Mouse (Mus musculus) spleen, postnatal 36 days (tissue): ENCODE data around the gene Rreb1.
A peak's percentile ranks its signal among the peaks of the same experiment; 100 is the strongest.

Source experiments
- DNase-seq, 2 experiments: peaks; one replicate each; pipeline ENCODE4 v3.0.0; 2022; ENCODE audit warnings: low spot score in 2 of 2, mixed read lengths in 1 of 2

The Rreb1 gene

GRCm38 (mm10) chr13:37873125-37873891 lies 95.1 kb downstream of the Rreb1 start:
- DNase-seq = peak; percentile 27 to 47

DNA sequence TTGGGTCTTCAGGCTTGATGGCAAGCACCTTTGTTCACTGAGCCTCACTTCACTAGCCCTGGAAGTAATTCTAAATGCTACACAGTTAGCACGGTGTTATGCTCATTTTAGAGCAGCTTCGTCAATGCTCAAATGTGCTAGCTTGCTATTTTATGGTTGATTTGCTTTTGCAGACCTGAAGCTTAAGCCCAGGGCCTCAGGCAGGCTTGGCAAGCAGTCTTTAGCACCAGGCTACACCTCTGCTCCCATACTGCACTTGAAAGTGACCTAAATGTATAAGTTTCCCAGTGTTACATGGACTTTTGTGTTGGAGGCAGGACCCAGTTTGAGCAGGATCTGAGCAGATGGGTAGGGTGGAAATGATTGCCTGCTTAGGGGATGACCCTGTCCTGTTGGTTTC lies 97.7 kb downstream of the Rreb1 start:
- no peak for DNase-seq

DNA sequence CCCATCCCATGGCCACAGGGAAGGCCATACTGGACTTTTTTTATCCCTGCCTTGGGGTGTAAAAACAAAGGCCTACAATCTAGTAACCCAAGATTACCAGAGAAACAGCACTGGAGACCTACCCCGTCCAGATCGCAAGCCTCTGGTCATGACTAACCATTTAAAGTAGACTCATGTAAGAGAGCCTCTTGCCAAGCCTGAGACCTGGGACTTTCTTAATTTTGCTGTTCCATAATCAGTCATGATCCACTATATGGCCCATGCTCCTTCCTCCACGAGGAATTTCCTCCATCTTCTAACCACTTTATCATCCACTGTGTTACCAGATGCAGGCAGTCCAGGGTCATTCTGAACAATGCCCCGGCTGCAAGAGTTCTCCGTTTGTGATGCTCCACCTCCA lies 98.2 kb downstream of the Rreb1 start:
- DNase-seq = no peak

DNA sequence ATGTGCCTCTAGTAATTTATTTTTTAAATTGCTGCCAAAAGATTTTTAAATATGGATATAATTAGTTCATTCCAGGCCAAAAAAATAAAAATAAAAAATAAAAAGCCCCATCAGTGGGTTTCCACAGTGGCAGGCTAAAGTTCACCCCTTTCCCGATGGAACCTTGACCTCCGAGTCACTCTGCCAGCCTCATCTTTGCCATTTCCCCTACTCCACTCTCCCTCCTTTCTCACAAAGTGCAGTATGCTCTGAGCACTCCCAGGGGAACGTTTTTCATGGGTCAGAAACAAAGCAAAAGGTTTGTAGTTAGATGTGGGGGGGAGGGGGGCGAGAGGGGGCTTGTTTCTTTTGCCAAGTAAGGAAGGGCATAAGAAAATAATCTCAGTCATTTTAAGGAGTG lies 98.6 kb downstream of the Rreb1 start:
- DNase-seq = no peak

GRCm38 (mm10) chr13:37877241-37877640 lies 99.0 kb downstream of the Rreb1 start:
- DNase-seq = no peak

DNA sequence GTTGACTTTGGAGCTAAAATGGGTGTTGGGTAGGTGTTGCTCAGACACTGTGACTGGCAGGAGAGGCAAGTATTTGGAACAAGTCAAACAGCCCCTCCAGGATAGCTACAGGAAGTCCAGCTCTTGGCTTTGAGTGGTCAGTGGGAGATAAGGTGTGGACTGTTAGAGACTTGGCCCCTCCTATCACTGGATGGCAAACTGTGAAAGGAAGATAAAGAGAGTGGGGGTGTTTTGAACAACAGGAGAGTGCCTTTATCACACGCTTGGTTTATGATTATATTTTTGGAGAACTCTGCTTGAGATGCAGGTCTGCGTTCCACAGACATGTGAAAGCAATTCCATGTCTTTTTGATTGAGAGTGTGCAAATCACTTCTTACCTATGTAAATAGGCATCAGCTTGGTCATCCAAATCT lies 100.7 kb downstream of the Rreb1 start:
- no peak for DNase-seq

DNA sequence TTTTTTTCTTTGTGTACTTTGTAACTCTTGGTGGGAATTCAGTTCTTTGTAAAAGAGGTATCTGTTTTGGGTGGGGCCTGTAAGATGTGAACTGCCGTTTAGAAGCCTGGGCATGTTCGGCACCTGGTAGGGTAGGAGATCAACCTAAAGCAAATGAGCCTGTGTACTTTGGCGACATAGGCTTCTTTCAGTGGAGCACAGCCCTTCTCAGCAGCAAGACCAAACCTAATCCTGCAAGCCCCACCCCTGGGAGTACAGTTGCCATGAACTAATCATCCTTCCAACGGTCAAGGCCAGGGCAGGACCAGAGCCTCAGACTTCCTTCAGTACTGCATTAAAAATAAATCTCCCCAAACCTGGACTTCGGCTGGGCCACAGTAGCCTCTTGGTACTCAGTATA lies 101.4 kb downstream of the Rreb1 start:
- no peak for DNase-seq

DNA sequence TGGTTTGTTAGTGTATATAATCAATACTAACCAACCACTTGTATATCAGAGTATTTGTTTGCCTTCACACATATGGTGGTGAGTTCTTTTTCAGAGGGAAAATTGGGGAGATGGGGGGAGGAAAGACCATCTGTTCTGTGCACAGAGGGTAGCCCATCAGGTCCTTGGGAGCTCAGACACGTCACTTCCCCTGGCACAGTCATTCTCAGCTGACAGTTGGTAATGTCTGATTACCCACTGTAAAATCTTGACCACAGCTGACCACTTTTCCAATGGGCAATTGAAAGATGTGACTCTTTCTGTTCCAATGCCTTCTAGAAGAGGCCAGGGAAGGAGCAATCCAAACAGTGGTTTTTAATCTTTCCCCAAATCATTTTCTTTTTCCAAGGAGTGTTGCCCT lies 101.8 kb downstream of the Rreb1 start:
- DNase-seq = no peak

DNA sequence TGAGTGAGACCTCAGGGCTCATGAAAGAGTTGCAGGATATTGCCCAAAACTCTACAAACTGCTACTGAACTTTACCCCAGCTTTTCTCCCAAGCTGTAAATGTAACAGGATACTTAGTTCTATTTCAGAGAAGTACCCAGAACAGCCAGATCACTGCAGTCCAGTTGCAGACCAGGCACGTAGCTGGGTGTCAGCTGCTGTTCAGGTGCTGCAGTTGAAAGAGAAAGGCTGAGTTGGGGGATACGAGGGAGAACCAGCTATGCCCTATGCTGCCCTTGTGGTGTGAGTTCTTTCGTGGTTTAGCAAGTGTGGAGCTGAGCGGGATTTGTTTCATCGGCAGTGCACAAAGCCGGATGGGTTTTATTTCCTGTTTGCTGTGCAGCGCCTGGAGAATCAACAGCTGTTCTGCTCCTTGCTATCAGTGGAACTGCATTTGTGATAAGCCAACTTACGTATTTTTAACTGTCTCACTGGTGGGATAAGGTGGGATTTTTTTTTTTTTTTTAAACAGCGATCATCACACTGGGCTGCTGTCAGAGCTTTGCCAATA lies 102.5 kb downstream of the Rreb1 start:
- peak; percentile 28 to 36 for DNase-seq

DNA sequence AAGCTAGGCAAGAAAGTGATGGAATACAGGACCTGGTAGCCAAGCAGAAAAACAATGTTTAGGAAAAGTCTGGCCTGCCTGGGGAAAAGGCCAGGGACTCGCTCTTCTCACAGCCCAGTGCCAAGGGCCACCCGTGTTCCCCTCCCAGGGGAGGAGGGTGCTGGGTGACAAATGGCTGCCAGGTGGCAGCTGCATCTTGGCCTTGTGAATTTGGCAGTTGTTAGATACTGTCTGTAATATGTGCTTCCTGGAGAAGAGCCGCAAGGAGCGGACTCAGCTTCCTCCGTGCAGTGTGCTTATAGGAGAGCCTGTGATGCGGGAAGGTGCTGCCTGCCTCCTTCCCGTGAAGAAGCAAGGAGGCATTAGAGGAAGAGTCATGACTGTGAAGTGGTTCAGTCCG lies 104.3 kb downstream of the Rreb1 start:
- no peak for DNase-seq

GRCm38 (mm10) chr13:37883008-37883407 lies 104.8 kb downstream of the Rreb1 start:
- no peak for DNase-seq

DNA sequence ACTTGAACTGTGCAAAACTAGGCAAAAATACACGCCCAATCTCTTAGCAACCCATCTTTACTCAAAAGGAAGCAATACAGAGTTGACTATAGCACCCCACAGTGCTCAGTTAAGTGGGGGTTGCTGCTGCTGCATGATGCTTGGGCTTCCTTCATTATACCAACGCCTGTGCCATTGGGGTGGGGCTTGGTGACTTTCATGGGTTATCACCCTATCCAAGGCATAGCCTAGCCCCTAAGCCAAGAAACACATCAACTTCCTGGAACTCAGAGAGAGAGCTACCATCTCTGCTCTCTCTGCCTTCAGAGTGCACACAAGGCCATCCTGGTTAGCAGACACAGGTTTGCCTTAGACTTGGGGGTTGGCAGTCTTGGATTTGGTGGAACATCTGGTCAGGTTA lies 107.2 kb downstream of the Rreb1 start:
- no peak for DNase-seq

DNA sequence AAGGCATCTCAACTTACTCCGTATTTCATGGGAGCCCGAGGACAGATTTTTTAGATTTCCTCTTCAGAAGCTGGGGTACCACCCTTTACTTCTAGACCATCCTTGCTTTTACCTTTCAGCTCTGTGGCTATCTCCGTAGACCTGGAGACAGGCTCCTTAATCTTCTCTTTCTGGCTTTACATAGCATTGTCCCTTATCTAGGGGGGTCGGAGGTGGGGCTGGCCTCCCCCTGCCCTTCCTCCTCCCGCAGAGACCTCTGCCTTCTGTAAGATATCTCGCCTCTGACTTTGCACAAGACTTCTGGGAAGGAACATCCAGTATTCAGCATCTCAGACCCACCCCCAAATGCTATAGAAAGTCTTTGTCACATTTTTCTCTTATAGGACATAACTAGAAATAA lies 107.8 kb downstream of the Rreb1 start:
- DNase-seq = no peak

GRCm38 (mm10) chr13:37894756-37895155 lies 116.6 kb downstream of the Rreb1 start:
- DNase-seq = no peak

GRCm38 (mm10) chr13:37895564-37896254 lies 117.5 kb downstream of the Rreb1 start:
- no peak for DNase-seq

DNA sequence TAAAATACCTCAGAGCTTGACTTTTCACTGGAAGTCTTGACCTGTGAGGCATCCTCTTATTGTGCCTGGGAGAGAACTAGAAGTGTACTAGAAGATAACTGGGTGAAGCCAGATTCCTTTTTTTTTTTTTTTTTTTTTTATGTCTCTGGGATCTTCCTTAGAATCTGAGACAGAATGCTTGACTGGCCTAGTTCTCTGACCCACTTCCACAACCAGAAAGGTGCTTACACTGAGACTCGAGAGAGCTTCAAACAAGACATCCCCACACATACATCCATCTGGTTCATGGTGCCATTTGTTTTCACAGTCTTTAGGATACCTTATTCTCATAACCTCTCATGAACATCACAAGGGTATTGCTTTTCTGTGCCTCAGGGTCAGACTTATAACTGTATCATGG lies 118.2 kb downstream of the Rreb1 start:
- DNase-seq = no peak

DNA sequence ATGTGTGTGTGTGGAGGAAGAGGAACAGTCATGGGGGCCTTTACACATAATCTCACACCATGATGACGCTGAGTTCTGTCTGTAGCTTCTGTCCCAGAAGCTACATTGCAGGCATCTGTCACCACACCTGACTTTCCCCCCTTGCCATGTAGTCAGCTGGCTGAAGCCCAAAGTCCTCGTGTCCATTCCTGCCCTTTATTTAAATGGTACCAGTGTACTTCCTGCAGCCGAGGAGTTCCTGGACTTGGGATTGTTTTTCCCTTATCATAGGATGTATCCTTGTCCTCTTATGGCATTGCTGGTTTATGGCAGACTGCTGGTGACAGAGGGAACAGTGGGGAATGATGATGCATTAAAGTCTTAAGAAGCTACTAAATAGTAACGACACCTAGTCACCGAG lies 120.6 kb downstream of the Rreb1 start:
- DNase-seq = no peak

DNA sequence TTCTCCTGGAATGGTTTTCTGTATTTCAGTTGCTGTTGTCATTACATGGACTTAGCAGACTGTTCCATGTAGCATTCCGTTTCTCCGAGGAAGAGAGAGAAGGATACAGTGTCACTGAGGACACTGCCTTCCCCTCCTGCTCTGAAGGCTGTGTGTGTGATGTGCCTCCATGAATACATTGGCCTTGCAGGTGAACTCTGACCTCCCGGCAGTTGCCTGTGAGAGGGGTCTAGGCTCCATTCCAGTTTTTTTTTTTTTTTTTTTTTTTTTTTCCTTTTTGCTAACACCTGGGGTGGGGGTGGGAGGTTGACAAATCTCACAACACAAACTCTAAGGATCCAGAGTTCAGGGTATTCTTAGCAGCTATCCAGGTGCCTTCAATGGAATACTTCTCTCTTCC lies 124.8 kb downstream of the Rreb1 start:
- DNase-seq = no peak

GRCm38 (mm10) chr13:37903476-37903875 lies 125.3 kb downstream of the Rreb1 start:
- no peak for DNase-seq

GRCm38 (mm10) chr13:37904436-37904835 lies 126.2 kb downstream of the Rreb1 start:
- no peak for DNase-seq

GRCm38 (mm10) chr13:37908061-37908460 lies 129.9 kb downstream of the Rreb1 start:
- no peak for DNase-seq

DNA sequence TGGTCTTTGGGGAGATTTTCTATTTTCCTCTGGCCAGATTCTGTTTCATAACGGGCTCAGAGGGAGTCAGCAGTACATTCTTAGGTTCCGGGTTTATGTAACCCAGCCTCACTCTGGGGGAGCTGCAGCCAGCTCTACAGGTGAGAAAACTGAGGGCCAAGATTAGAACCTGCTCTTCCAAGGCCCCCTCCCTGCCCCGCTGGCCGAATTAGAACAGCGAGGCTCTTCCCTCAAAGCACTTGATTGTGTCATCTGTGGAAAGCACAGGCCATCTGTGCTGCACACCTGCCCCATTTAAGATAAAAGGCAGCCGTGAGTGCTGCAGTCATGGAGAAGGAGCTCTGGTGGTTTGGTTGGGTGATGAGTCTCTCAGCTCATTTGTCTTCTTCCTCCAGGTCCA lies 130.3 kb downstream of the Rreb1 start:
- DNase-seq = no peak

DNA sequence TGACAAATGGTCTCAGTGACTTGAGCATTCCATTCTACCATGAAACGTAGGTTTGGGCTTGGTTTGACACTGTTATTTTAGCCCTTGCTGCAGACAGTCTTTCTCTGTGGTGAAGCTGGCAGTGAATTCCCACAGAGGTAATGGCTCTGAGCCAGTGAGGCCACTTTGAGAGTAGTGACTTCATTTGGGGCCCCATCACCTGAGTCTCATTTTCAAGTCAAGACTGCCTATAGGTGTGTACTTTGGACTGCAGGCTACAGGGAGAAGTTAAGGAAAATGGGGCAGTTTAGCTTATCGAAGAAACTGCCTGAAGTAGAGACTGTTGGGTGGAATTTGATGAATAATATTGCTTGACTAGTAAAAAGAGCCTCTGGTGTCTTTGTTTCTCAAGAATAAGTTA lies 131.0 kb downstream of the Rreb1 start:
- DNase-seq = no peak
